Mouse (Mus musculus) kidney, embryonic 14.5 days (tissue): Measurements from ENCODE around the gene Slc29a2. TPM values are rescaled to one million over a fixed set of nuclear protein-coding genes. Genes with fewer than 3 reads are reported as not detected.
A peak's percentile ranks its signal among the peaks of the same experiment; 100 is the strongest.

Experiments
- ATAC-seq: fragments of 200-750 bp; cut with Nextera tagmentation; 2 replicates; pipeline ENCODE4 v1.8.0; 2017; ENCODE audit warnings: moderate number of reproducible peaks, mild to moderate bottlenecking, moderate TSS enrichment, moderate library complexity; ENCODE audit not compliant: low FRiP score, low TSS enrichment
- H3K27ac ChIP-seq: fragments of 300-500 bp; sonication (generic); 2 replicates; pipeline ENCODE4 v1.5.1; 2014; ENCODE audit warnings: low read depth, mild to moderate bottlenecking, low read length, moderate library complexity, mixed read lengths
- H3K27me3 ChIP-seq: fragments of 300-500 bp; sonication (generic); 2 replicates; pipeline ENCODE4 v1.6.1; 2014; ENCODE audit warnings: mild to moderate bottlenecking, low read length; ENCODE audit not compliant: control insufficient read depth, insufficient read depth
- H3K36me3 ChIP-seq: fragments of 300-500 bp; sonication (generic); 2 replicates; pipeline ENCODE4 v1.6.1; 2014; ENCODE audit warnings: low read length, mixed read lengths; ENCODE audit not compliant: control insufficient read depth, insufficient read depth
- H3K4me1 ChIP-seq: fragments of 300-500 bp; sonication (generic); 2 replicates; pipeline ENCODE4 v1.6.1; 2014; ENCODE audit warnings: low read length, mixed read lengths; ENCODE audit not compliant: control insufficient read depth, insufficient read depth
- H3K4me2 ChIP-seq: fragments of 300-500 bp; sonication (generic); replicated peaks from 2 replicates; pipeline ENCODE4 v1.6.1; 2014; ENCODE audit warnings: low read depth, mild to moderate bottlenecking, low read length
- H3K4me3 ChIP-seq: fragments of 300-500 bp; sonication (generic); 2 replicates; pipeline ENCODE4 v1.5.1; 2014; ENCODE audit warnings: mild to moderate bottlenecking, low read length
- H3K9ac ChIP-seq: fragments of 300-500 bp; sonication (generic); 2 replicates; pipeline ENCODE4 v1.6.1; 2014; ENCODE audit warnings: low read depth, mild to moderate bottlenecking, low read length, moderate library complexity
- H3K9me3 ChIP-seq: fragments of 300-500 bp; sonication (generic); 2 replicates; pipeline ENCODE4 v1.6.1; 2016; ENCODE audit warnings: low read length; ENCODE audit not compliant: control insufficient read depth
- WGBS: fragments of 180-500 bp; shearing (Covaris S2); extraction: QIAGEN DNeasy Blood & Tissue Kit; methylation state at CpG from one replicate; pipeline ENCODE4 v1.1.7; 2014; 5-methylcytosine and 5-hydroxymethylcytosine counted together
- polyA plus RNA-seq: library from polyadenylated mRNA; unstranded; fragments of >200 nt; fragmentation: Nextera tagmentation; extraction: Ambion mirVana; gene quantifications from 2 replicates; pipeline ENCODE4 v1.2.1, GENCODE M21; 2014

Gene Slc29a2
- polyA plus RNA-seq, result 3.5 and 7.9 TPM in 2 replicates

- peak within 1 kb of the TSS; percentile 91 for H3K4me2 ChIP-seq
- 0 out of 2 replicates have a peak, but pooled peaks cover 4% of the 10 kb centered on the region for H3K4me1 ChIP-seq
- peaks cover 24% of the 10 kb centered on the region for H3K36me3 ChIP-seq
- no peaks in the 10 kb centered on the region for H3K27me3 ChIP-seq
- no peaks in the 10 kb centered on the region for H3K9me3 ChIP-seq
- peak within 1 kb of the TSS; percentile 77 for H3K27ac ChIP-seq
- peak within 1 kb of the TSS; percentile 74 for H3K9ac ChIP-seq
- peak within 1 kb of the TSS; percentile 67 for H3K4me3 ChIP-seq
- peak; percentile 96 for ATAC-seq
- under 1% methylated on average over 62 of the region's 62 CpGs for WGBS
Measured at GRCm38 (mm10) chr19:5023621-5024479, at the start of gene Slc29a2. Gene Slc29a2, plus strand, starts transcription at chr19:5023860.

GRCm38 (mm10) chr19:4981767-4982166, 41.9 kb upstream of the Slc29a2 start:
- Histone ChIP-seq H3K4me2 (no peak overlapping the region), H3K27me3 (peaks cover 25% of the 10 kb centered on the region), H3K4me3 (no peak overlapping the region), H3K4me1 (no peaks in the 10 kb centered on the region), H3K36me3 (no peaks in the 10 kb centered on the region), H3K27ac (no peak overlapping the region), H3K9me3 (no peaks in the 10 kb centered on the region), H3K9ac (no peak overlapping the region)
- ATAC-seq, result no peak

GRCm38 (mm10) chr19:4989013-4989412, 34.6 kb upstream of the Slc29a2 start:
- Histone ChIP-seq H3K4me1 (0 out of 2 replicates have a peak, but pooled peaks cover 3% of the 10 kb centered on the region), H3K9me3 (no peaks in the 10 kb centered on the region), H3K36me3 (no peaks in the 10 kb centered on the region), H3K27ac (no peak overlapping the region), H3K9ac (no peak overlapping the region), H3K4me2 (no peak overlapping the region), H3K27me3 (peaks cover 61% of the 10 kb centered on the region), H3K4me3 (no peak overlapping the region)
- 2% methylated on average over 13 of the region's 13 CpGs for WGBS
- ATAC-seq, result no peak; the same call in 1 of the 2 replicates

DNA sequence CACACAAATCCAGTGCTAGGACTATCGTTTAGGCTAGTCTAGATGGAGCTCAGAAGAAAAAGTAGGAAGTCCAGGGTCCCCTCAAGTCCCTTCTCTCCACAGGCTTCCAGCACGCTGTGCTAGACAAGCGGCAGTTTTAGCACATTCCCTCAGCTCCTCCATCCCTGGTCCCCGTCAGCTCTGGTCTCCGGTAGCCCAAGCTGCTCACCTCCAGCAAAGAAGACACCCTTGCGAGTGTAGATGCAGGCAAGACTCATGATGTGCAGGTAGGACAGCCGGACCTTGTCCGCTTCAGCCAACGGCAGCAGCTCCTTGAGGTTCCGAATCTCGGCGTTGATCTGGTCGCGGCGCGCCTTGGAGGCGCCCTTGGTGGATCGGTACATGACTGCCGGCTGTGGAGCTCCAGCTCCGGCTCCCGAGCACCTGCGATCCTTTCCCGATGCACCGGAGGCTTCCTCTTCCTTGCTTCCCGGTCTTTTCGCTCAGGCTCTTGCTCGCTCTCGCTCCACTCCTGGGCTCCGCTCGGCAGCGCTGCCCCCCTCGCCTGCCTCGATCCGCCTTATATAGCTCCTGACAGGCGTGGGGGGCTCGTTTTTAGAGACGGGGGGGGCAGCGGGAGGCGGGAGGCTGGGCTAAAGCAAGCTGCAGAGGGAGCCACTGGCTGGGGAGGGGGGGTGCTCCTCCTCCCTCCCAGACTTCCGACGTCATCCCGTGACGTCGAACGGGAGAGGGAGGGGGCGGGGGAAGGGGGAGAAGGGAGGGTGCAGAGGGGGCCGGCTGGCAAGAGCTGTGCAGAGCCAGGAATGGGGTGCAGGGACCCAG, 34.0 kb upstream of the Slc29a2 start:
- Histone ChIP-seq H3K9ac (no peak overlapping the region), H3K36me3 (no peaks in the 10 kb centered on the region), H3K4me2 (no peak overlapping the region), H3K27ac (no peak overlapping the region), H3K4me3 (no peak overlapping the region), H3K9me3 (no peaks in the 10 kb centered on the region), H3K4me1 (0 out of 2 replicates have a peak, but pooled peaks cover 3% of the 10 kb centered on the region), H3K27me3 (peaks cover 54% of the 10 kb centered on the region)
- 19% methylated on average over 45 of the region's 47 CpGs for WGBS
- ATAC-seq, result no peak

- no peak within 1 kb of the TSS for H3K27ac ChIP-seq
- 14% methylated on average over 4 of the region's 4 CpGs for WGBS
- H3K9ac ChIP-seq, result no peak within 1 kb of the TSS
- no peaks in the 10 kb centered on the region for H3K36me3 ChIP-seq
- H3K4me1 ChIP-seq, result 0 out of 2 replicates have a peak, but pooled peaks cover 3% of the 10 kb centered on the region
- H3K27me3 ChIP-seq, result peaks cover 50% of the 10 kb centered on the region
- ATAC-seq, result no peak
- H3K4me2 ChIP-seq, result no peak within 1 kb of the TSS
- H3K4me3 ChIP-seq, result no peak within 1 kb of the TSS
- no peaks in the 10 kb centered on the region for H3K9me3 ChIP-seq
Measured at GRCm38 (mm10) chr19:4990256-4990625, 33.4 kb upstream of the Slc29a2 start, which contains the start of gene Npas4. Gene Npas4, minus strand, starts transcription at chr19:4990316.

DNA sequence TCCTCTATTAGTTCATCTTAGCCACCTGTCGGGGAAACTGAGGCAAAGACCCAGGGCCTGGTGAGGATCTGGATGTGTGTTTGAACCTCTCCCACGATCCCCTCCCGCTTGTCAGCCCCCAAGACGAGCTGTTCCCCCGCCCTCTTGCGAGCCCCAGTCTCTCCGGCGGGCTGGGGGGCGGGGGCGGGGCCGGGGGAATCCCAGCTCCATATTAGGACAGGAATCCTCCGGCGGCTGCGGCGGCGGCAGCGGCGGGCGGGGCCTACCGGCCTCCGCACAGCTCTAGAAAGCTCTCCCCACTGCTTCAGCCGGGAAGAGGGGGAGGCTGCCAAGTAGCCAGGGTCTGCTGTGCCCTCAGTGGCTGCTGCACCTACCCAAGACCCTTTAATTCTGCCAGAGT, 32.9 kb upstream of the Slc29a2 start:
- H3K9me3 ChIP-seq, result no peaks in the 10 kb centered on the region
- H3K27me3 ChIP-seq, result peaks cover 46% of the 10 kb centered on the region
- H3K4me2 ChIP-seq, result no peak overlapping the region
- H3K27ac ChIP-seq, result no peak overlapping the region
- no peak overlapping the region for H3K9ac ChIP-seq
- 2% methylated on average over 21 of the region's 22 CpGs for WGBS
- 0 out of 2 replicates have a peak, but pooled peaks cover 3% of the 10 kb centered on the region for H3K4me1 ChIP-seq
- H3K36me3 ChIP-seq, result no peaks in the 10 kb centered on the region
- ATAC-seq, result no peak
- no peak overlapping the region for H3K4me3 ChIP-seq

DNA sequence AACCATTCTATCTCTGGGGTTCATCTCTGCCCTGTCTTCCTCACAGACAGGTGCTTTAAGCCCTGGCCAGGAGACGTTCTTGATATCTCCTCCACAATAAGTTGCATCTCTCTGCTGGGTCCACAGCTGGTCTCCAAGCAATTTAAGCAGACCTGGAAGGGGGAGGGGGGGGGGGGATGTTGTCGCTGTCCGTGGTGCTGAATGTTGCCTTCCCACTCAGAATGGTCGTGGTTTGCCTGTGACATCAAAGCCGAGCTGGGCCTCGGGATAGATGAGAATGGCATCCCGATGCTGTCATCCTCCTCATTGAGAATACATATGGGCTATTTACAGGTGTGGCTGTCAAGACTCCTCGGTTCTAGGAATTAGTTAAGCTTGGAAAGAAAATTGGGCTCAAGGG, 31.3 kb upstream of the Slc29a2 start:
- Histone ChIP-seq H3K27ac (no peak overlapping the region), H3K4me3 (no peak overlapping the region), H3K36me3 (no peaks in the 10 kb centered on the region), H3K4me2 (no peak overlapping the region), H3K27me3 (peaks cover 39% of the 10 kb centered on the region), H3K4me1 (0 out of 2 replicates have a peak, but pooled peaks cover 3% of the 10 kb centered on the region), H3K9ac (no peak overlapping the region), H3K9me3 (no peaks in the 10 kb centered on the region)
- no peak for ATAC-seq
- 15% methylated on average over 8 of the region's 8 CpGs for WGBS

DNA sequence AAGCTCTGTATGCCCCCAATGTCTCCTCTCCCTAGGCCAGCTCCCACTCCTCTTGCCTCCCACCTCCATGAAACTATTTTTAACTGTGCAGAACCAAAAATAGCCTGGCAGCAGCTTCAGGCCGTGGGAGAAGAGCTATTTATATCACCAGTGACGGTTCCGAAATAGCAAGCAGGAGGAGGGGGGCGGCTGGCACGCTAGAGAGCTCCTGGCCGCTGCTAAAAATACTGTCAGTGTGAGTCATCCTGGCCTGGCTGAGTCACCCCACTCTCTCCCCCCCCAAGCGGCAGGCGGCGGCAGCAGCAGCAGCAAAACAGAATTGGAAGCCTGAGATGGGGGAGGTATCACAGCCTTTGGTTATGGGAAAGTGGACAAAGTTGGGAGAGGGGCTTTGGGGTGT, 30.8 kb upstream of the Slc29a2 start:
- no peak overlapping the region for H3K9ac ChIP-seq
- no peak overlapping the region for H3K27ac ChIP-seq
- ATAC-seq, result no peak
- 0 out of 2 replicates have a peak, but pooled peaks cover 3% of the 10 kb centered on the region for H3K4me1 ChIP-seq
- H3K4me3 ChIP-seq, result no peak overlapping the region
- no peaks in the 10 kb centered on the region for H3K9me3 ChIP-seq
- 4% methylated on average over 9 of the region's 9 CpGs for WGBS
- no peaks in the 10 kb centered on the region for H3K36me3 ChIP-seq
- H3K4me2 ChIP-seq, result no peak overlapping the region
- H3K27me3 ChIP-seq, result peaks cover 39% of the 10 kb centered on the region
